Mouse (Mus musculus) kidney, adult 2 months (tissue): ENCODE measurements around the gene Cep85l. TPM values are rescaled to one million over a fixed set of nuclear protein-coding genes. Genes with fewer than 3 reads are reported as not detected.
A peak's percentile ranks its signal among the peaks of the same experiment; 100 is the strongest.

ENCODE experiments used
- DNase-seq: peaks from one replicate; pipeline ENCODE4 v3.0.0; 2021
- H3K27ac ChIP-seq: fragments of 200-500 bp; 2 replicates; pipeline ENCODE4 v1.5.1; 2012; ENCODE audit warnings: low read depth, low read length, control low read depth, inconsistent platforms; ENCODE audit not compliant: insufficient read depth
- H3K27me3 ChIP-seq: fragments of 200-500 bp; replicated peaks from 2 replicates; pipeline ENCODE4 v1.6.1; 2012; ENCODE audit warnings: mild to moderate bottlenecking, moderate library complexity, low read length, inconsistent platforms; ENCODE audit not compliant: control insufficient read depth, insufficient read depth
- H3K36me3 ChIP-seq: fragments of 200-500 bp; 2 replicates; pipeline ENCODE4 v1.6.1; 2012; ENCODE audit warnings: mild to moderate bottlenecking, moderate library complexity, low read length, inconsistent platforms; ENCODE audit not compliant: control insufficient read depth, insufficient read depth
- H3K4me1 ChIP-seq: fragments of 200-500 bp; 2 replicates; pipeline ENCODE4 v1.6.1; 2011; ENCODE audit warnings: low read length; ENCODE audit not compliant: control insufficient read depth, insufficient read depth
- H3K4me3 ChIP-seq: fragments of 200-500 bp; 2 replicates; pipeline ENCODE4 v1.5.1; 2011; ENCODE audit warnings: mild to moderate bottlenecking, low read depth, low read length, control low read depth; ENCODE audit not compliant: insufficient read depth
- CTCF ChIP-seq: fragments of 200-500 bp; conservative IDR thresholded peaks from 2 replicates; pipeline ENCODE4 v1.5.1; 2011; ENCODE audit warnings: low read depth, mild to moderate bottlenecking, control low read depth, low read length, moderate library complexity, mixed read lengths; ENCODE audit not compliant: insufficient read depth, insufficient read length
- POLR2A ChIP-seq: fragments of 200-500 bp; IDR thresholded peaks from one replicate; pipeline ENCODE4 v1.6.1; 2011; ENCODE audit warnings: low read depth, low read length, control low read depth
- WGBS: fragments of 180-500 bp; shearing (Covaris S2); methylation state at CpG from one replicate; pipeline ENCODE4 v1.1.7; 2018; 5-methylcytosine and 5-hydroxymethylcytosine counted together
- polyA plus RNA-seq: library from polyadenylated mRNA; depleted of rRNA; stranded (reverse); fragments of >200 nt; gene quantifications from 2 replicates; pipeline ENCODE4 v1.2.3, GENCODE M21; 2012; rRNA removed

The Cep85l gene
- polyA plus RNA-seq, result 1.7 and 2.3 TPM in 2 replicates

DNA sequence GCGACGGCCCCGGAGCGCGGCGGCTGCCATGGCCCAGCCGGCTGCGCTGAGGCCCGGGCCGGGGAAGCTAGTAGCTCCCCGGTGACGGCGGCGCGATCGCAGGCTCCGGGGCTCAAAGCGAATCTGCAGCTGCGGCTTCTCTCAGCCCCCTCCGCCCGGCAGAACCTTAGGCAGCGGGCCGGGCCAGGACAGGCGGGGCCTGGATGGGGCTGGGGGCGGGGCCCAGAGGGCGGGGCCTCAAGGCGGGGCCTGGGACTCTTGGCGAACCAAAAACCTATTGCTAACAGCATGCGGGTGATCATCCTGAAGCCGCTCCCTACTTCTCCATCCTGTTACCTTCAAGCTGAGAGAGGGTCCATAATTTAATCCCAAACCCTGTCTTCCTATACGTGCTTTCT, at the start of gene Cep85l:
Gene Cep85l, minus strand, starts transcription at position 239 of the 398 bp plus-strand sequence.
- DNase-seq, result peak; percentile 93
- H3K27ac ChIP-seq, result peak within 1 kb of the TSS; percentile 90
- H3K27me3 ChIP-seq, result no peaks in the 10 kb centered on the region
- H3K4me1 ChIP-seq, result peaks cover 13% of the 10 kb centered on the region; the same call in 1 of the 2 replicates
- under 1% methylated on average over 31 of the region's 31 CpGs for WGBS
- peak within 1 kb of the TSS; percentile 97 for H3K4me3 ChIP-seq
- H3K36me3 ChIP-seq, result no peaks in the 10 kb centered on the region
- TF ChIP-seq CTCF (no peak), POLR2A (no peak)

- Histone ChIP-seq H3K36me3 (no peaks in the 10 kb centered on the region), H3K4me1 (no peaks in the 10 kb centered on the region), H3K27me3 (no peaks in the 10 kb centered on the region), H3K27ac (no peak overlapping the region), H3K4me3 (no peak overlapping the region)
- 63% methylated on average over 7 of the region's 7 CpGs for WGBS
- TF ChIP-seq POLR2A, result no peak
- TF ChIP-seq CTCF, result no peak
- peak; percentile 23 for DNase-seq
Observed at GRCm38 (mm10) chr10:53428695-53429447, 49.1 kb upstream of the Cep85l start.

DNA sequence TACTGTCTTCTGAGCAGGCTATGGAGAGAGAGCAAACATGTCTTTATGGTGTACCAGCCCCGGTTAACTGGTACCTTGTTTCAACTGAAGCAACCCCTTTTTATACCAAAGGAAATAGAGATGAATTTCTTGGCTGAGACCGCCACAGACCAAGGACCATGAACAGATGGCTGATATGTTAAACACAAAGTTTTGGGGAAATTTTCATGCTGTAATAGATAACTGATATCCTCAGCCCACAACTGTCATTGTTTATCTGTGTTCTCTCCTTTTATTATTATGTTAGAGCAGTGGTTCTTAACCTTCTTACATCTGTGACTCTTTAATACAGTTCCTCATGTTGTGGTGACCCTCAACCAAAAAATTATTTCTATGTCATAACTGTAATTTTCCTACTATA, 46.8 kb upstream of the Cep85l start:
- no peak overlapping the region for H3K27ac ChIP-seq
- no peak for DNase-seq
- H3K4me3 ChIP-seq, result no peak overlapping the region
- H3K27me3 ChIP-seq, result no peaks in the 10 kb centered on the region
- TF ChIP-seq POLR2A (no peak), CTCF (no peak)
- WGBS, result 92% methylated on average over 2 of the region's 2 CpGs
- no peaks in the 10 kb centered on the region for H3K36me3 ChIP-seq
- no peaks in the 10 kb centered on the region for H3K4me1 ChIP-seq

DNA sequence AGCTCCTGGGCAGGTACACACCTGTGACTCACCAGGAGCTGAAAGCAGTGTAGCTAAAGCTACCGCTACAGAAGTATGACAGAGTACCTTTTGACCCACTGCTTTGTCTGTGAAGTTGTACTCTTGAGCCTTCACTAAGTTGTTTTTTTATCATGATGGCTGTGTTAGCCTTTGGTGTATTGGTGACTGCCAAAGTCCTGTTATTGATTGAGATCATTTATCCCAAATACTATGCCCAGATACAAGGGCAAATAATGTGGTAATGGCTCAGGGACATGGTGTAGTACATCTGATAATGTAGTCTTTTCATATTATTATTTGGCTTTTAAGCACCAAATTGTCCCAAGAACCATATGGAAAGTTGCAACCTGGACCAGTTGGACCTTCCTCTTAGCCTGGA, 43.3 kb upstream of the Cep85l start:
- no peak for DNase-seq
- TF ChIP-seq CTCF (no peak), POLR2A (no peak)
- no peak overlapping the region for H3K27ac ChIP-seq
- H3K4me3 ChIP-seq, result no peak overlapping the region
- 100% methylated on average over 1 of the region's 1 CpGs for WGBS
- no peaks in the 10 kb centered on the region for H3K27me3 ChIP-seq
- H3K36me3 ChIP-seq, result no peaks in the 10 kb centered on the region
- H3K4me1 ChIP-seq, result no peaks in the 10 kb centered on the region

- Histone ChIP-seq H3K27me3 (no peaks in the 10 kb centered on the region), H3K4me3 (no peak overlapping the region), H3K36me3 (no peaks in the 10 kb centered on the region), H3K27ac (no peak overlapping the region), H3K4me1 (no peaks in the 10 kb centered on the region)
- TF ChIP-seq POLR2A (no peak), CTCF (no peak)
- 39% methylated on average over 1 of the region's 1 CpGs for WGBS
- no peak for DNase-seq
Observed at GRCm38 (mm10) chr10:53422206-53422605, 42.5 kb upstream of the Cep85l start.

- DNase-seq, result no peak
- no peak overlapping the region for H3K4me3 ChIP-seq
- no peak overlapping the region for H3K27ac ChIP-seq
- no peak for TF ChIP-seq POLR2A
- no peak for TF ChIP-seq CTCF
- H3K36me3 ChIP-seq, result no peaks in the 10 kb centered on the region
- WGBS, result 48% methylated on average over 6 of the region's 6 CpGs
- H3K27me3 ChIP-seq, result no peaks in the 10 kb centered on the region
- H3K4me1 ChIP-seq, result peaks cover 3% of the 10 kb centered on the region; the same call in 1 of the 2 replicates
Observed at GRCm38 (mm10) chr10:53421613-53422012, 41.9 kb upstream of the Cep85l start.

DNA sequence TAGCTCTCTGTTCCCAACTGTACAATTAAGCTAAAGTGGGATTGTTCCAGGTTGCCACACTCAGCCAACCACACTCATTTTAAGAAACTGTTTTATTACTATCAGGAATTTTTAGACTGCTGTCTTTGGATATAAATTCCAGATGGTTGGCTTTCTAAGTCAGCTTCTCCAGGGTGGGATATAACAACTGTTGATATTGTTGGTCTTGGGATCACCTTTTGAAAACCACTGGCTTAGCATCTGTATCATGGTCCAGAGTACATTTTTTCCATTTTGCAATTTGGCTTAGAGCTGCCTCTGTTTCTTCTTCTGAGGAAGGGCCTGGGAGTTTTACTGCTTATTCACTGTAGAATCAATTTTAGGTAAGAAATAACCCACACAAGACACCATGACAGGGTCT, 40.3 kb upstream of the Cep85l start:
- Histone ChIP-seq H3K27ac (no peak overlapping the region), H3K27me3 (no peaks in the 10 kb centered on the region), H3K36me3 (no peaks in the 10 kb centered on the region), H3K4me1 (peaks cover 5% of the 10 kb centered on the region; the same call in 1 of the 2 replicates), H3K4me3 (no peak overlapping the region)
- TF ChIP-seq POLR2A (no peak), CTCF (no peak)
- DNase-seq, result no peak
